Mouse (Mus musculus) forebrain, embryonic 12.5 days (tissue): ENCODE measurements around the gene Gm49336. TPM values are rescaled to one million over a fixed set of nuclear protein-coding genes. Genes with fewer than 3 reads are reported as not detected.
A peak's percentile ranks its signal among the peaks of the same experiment; 100 is the strongest.

Source experiments
- ATAC-seq: fragments of 200-750 bp; cut with Nextera tagmentation; 2 replicates; pipeline ENCODE4 v1.8.0; 2017; ENCODE audit warnings: moderate TSS enrichment; ENCODE audit not compliant: low FRiP score
- H3K27ac ChIP-seq: fragments of 300-500 bp; sonication (generic); 2 replicates; pipeline ENCODE4 v1.5.1; 2016; ENCODE audit warnings: mild to moderate bottlenecking
- H3K27me3 ChIP-seq: fragments of 300-500 bp; sonication (generic); 2 replicates; pipeline ENCODE4 v1.6.1; 2016; ENCODE audit warnings: mild to moderate bottlenecking
- H3K36me3 ChIP-seq: fragments of 300-500 bp; sonication (generic); replicated peaks from 2 replicates; pipeline ENCODE4 v1.6.1; 2016; ENCODE audit warnings: mild to moderate bottlenecking
- H3K4me1 ChIP-seq: fragments of 300-500 bp; sonication (generic); 2 replicates; pipeline ENCODE4 v1.6.1; 2016
- H3K4me2 ChIP-seq: fragments of 300-500 bp; sonication (generic); 2 replicates; pipeline ENCODE4 v1.6.1; 2016; ENCODE audit warnings: mild to moderate bottlenecking, moderate library complexity
- H3K4me3 ChIP-seq: fragments of 300-500 bp; sonication (generic); replicated peaks from 2 replicates; pipeline ENCODE4 v1.5.1; 2016; ENCODE audit warnings: mild to moderate bottlenecking
- H3K9ac ChIP-seq: fragments of 300-500 bp; sonication (generic); 2 replicates; pipeline ENCODE4 v1.6.1; 2016; ENCODE audit warnings: mild to moderate bottlenecking
- H3K9me3 ChIP-seq: fragments of 300-500 bp; sonication (generic); 2 replicates; pipeline ENCODE4 v1.6.1; 2016
- WGBS: fragments of 180-500 bp; shearing (Covaris S2); methylation state at CpG from one replicate; pipeline ENCODE4 v1.1.7; 2016; 5-methylcytosine and 5-hydroxymethylcytosine counted together
- microRNA counts: library from miRNA; unstranded; fragments of <30 nt; microRNA quantifications from one replicate; lab custom pipeline; 2017
- microRNA-seq: library from miRNA; unstranded; fragments of <30 nt; microRNA quantifications from one replicate; pipeline ENCODE4, GENCODE M21; 2017
- polyA plus RNA-seq: library from polyadenylated mRNA; unstranded; fragments of >200 nt; fragmentation: Nextera tagmentation; extraction: Ambion mirVana; gene quantifications from 2 replicates; pipeline ENCODE4 v1.2.1, GENCODE M21; 2016

Gene Gm49336
- polyA plus RNA-seq, 1 experiment from 2014 or later = 72.1 TPM

DNA sequence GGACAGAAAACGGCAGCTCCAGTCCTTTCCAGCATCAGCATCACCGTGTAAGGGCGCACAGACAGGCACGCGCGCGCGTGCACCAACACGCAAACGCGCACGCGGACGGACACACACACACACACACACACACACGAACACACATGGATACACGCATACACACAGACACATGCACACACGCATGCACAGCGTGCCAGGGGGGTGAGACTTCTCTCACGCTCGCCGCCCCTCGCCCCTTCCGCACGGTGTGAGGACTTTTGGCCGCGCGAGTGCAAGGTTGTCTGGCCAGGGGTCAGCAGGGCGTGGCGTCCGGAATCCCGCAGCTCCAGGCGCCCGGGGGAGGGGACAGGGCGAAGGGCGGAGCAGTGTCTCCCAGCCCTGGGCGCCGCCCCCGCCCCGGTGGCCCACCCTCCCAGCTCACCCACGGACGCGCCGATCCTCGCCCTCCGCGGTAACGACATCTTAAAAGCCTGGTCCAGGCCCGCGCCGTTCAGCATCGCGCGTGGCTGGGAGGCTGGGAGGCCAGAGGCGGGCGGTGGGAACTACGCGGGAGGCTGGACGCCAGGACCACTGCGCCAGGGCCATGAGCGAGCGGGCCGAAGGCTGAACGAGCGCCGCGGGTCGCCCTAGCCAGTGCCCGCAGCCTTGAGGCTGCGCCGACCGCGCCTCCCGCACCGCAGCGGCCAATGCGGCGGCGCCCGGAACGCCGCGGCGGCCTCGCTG lies 74.3 kb downstream of the Gm49336 start:
- H3K4me3 ChIP-seq = peak overlapping the region; percentile 64
- WGBS = under 1% methylated on average over 77 of the region's 84 CpGs
- no peaks in the 10 kb centered on the region for H3K9me3 ChIP-seq
- peaks cover 53% of the 10 kb centered on the region for H3K27me3 ChIP-seq
- no peaks in the 10 kb centered on the region for H3K36me3 ChIP-seq
- H3K4me2 ChIP-seq = peak overlapping the region; percentile 92
- H3K27ac ChIP-seq = peak overlapping the region; percentile 6
- peak; percentile 88 for ATAC-seq
- peak overlapping the region; percentile 71 for H3K9ac ChIP-seq
- H3K4me1 ChIP-seq = peaks cover 30% of the 10 kb centered on the region

DNA sequence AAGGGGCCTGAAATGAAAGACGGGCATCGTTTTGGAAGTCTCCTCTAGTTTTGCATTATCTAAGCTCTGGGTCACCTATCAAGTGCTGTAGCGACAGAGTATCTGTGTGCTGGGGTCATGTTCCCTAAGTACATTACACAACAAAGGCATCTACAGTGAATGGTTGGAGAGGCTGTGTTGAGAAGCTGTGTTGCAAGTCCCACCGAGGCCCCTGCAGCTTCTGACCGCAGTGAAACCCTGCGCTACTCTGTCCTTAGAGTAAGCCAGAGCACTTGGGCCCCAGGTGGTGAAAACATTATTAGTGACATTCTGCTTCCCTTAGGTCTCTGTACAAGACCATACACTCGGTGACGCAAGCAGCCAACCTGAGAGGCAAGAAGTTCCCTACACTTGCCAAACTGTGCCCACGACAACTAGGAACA lies 74.8 kb downstream of the Gm49336 start:
- 0 out of 2 replicates have a peak overlapping the region, but pooled peaks have one; percentile 6 for H3K27ac ChIP-seq
- peak overlapping the region; percentile 64 for H3K4me3 ChIP-seq
- peaks cover 53% of the 10 kb centered on the region for H3K27me3 ChIP-seq
- H3K36me3 ChIP-seq = no peaks in the 10 kb centered on the region
- no peaks in the 10 kb centered on the region for H3K9me3 ChIP-seq
- ATAC-seq = peak; percentile 5; the same call in 1 of the 2 replicates
- 27% methylated on average over 9 of the region's 9 CpGs for WGBS
- H3K4me1 ChIP-seq = peaks cover 30% of the 10 kb centered on the region
- H3K9ac ChIP-seq = peak overlapping the region; percentile 71; the same call in 1 of the 2 replicates
- peak overlapping the region; percentile 92 for H3K4me2 ChIP-seq

DNA sequence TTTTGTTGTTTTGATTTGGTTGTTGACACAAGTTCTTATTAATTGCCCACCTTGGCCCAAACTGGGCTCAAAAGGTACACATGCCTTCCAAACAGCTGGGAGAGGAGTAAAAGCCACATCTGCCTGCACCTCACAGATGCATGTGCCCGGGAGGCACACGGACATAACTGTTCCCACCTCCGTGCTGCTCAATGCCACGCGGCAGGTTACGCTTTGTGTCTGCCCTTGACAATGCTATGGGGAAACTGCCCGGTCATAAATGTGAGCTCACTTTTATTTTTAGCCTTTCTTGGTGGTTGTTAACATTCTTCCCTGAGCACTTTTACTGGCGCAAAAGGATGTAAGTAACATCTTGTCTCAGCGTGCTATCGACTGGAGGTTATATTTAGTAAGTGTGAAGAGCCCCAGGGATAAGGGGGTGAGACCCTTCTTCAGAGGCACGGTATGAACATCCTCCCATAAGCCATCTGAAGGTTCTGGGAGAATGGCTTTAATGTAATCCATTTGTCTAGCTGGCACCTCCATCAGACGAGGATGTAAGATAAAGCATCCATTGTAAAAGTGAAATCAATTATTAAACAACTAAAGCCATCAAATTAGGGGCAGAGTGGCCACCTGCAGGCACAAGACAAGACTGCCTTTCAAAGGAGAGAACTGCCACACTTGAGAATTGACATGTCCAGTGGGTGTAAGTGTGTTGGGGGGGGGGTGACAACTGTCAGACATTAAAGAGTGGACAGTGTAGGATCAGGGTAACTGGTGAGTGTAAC lies 78.8 kb downstream of the Gm49336 start:
- Histone ChIP-seq H3K4me2 (no peak overlapping the region), H3K9me3 (no peaks in the 10 kb centered on the region), H3K4me1 (peaks cover 23% of the 10 kb centered on the region), H3K36me3 (no peaks in the 10 kb centered on the region), H3K27ac (no peak overlapping the region), H3K9ac (no peak overlapping the region), H3K4me3 (no peak overlapping the region), H3K27me3 (peaks cover 29% of the 10 kb centered on the region)
- ATAC-seq = peak; percentile 37; the same call in 1 of the 2 replicates
- WGBS = 60% methylated on average over 12 of the region's 12 CpGs

GRCm38 (mm10) chr14:60170845-60171610 lies 80.3 kb downstream of the Gm49336 start:
- H3K4me2 ChIP-seq = no peak overlapping the region
- peaks cover 17% of the 10 kb centered on the region for H3K27me3 ChIP-seq
- no peak for ATAC-seq
- H3K27ac ChIP-seq = no peak overlapping the region
- no peaks in the 10 kb centered on the region for H3K9me3 ChIP-seq
- H3K4me3 ChIP-seq = no peak overlapping the region
- no peak overlapping the region for H3K9ac ChIP-seq
- 90% methylated on average over 16 of the region's 16 CpGs for WGBS
- peaks cover 18% of the 10 kb centered on the region for H3K4me1 ChIP-seq
- no peaks in the 10 kb centered on the region for H3K36me3 ChIP-seq

- H3K36me3 ChIP-seq = no peaks in the 10 kb centered on the region
- H3K4me1 ChIP-seq = no peaks in the 10 kb centered on the region
- H3K27me3 ChIP-seq = no peaks in the 10 kb centered on the region
- H3K9me3 ChIP-seq = no peaks in the 10 kb centered on the region
- 86% methylated on average over 3 of the region's 3 CpGs for WGBS
- H3K4me3 ChIP-seq = no peak overlapping the region
- H3K9ac ChIP-seq = no peak overlapping the region
- no peak overlapping the region for H3K4me2 ChIP-seq
- H3K27ac ChIP-seq = no peak overlapping the region
- ATAC-seq = no peak
Observed at GRCm38 (mm10) chr14:60163367-60163766, 87.9 kb downstream of the Gm49336 start.

MicroRNAs within 50 kb of the gene (microRNA counts, 519-probe panel; counts per million panel counts)
- not detected for microRNA mmu-miR-719 (lab: Ali Mortazavi, UCI)

Small RNAs within 50 kb of the gene (microRNA-seq; reads per million reads assigned to microRNA genes)
- gene Mir719 = not detected

Other genes starting within 250 kb of the Gm49336 start
- gene Atp8a2, start 54.3 kb downstream of the Gm49336 start, polyA plus RNA-seq = 13.3 and 14.1 TPM in 2 replicates
- 0.06 TPM in 1 of 2 replicates, not detected in the other for gene Nupl1, start 76 bp downstream of the Gm49336 start, polyA plus RNA-seq
- 54.1 and 60.7 TPM in 2 replicates for gene Mtmr6, start 13.7 kb upstream of the Gm49336 start, polyA plus RNA-seq
- gene Amer2, start 121.8 kb upstream of the Gm49336 start, polyA plus RNA-seq = 37.5 and 38.6 TPM in 2 replicates